Mouse (Mus musculus) embryonic facial prominence, embryonic 12.5 days (tissue): ENCODE measurements around the gene Abcf2. TPM values are rescaled to one million over a fixed set of nuclear protein-coding genes. Genes with fewer than 3 reads are reported as not detected.

Experiments
- ATAC-seq: fragments of 200-750 bp; cut with Nextera tagmentation; 2 replicates; pipeline ENCODE4 v1.8.0; 2017; ENCODE audit not compliant: insufficient number of reproducible peaks, insufficient read depth, low FRiP score, low TSS enrichment
- H3K27ac ChIP-seq: fragments of 300-500 bp; sonication (generic); 2 replicates; pipeline ENCODE4 v1.5.1; 2016; ENCODE audit warnings: mild to moderate bottlenecking
- H3K27me3 ChIP-seq: fragments of 300-500 bp; sonication (generic); 2 replicates; pipeline ENCODE4 v1.6.1; 2016; ENCODE audit warnings: mild to moderate bottlenecking, moderate library complexity
- H3K36me3 ChIP-seq: fragments of 300-500 bp; sonication (generic); 2 replicates; pipeline ENCODE4 v1.6.1; 2016; ENCODE audit warnings: mild to moderate bottlenecking
- H3K4me1 ChIP-seq: fragments of 300-500 bp; sonication (generic); 2 replicates; pipeline ENCODE4 v1.6.1; 2016
- H3K4me2 ChIP-seq: fragments of 300-500 bp; sonication (generic); replicated peaks from 2 replicates; pipeline ENCODE4 v1.6.1; 2016; ENCODE audit warnings: mild to moderate bottlenecking, moderate library complexity
- H3K4me3 ChIP-seq: fragments of 300-500 bp; sonication (generic); 2 replicates; pipeline ENCODE4 v1.5.1; 2016; ENCODE audit warnings: mild to moderate bottlenecking
- H3K9ac ChIP-seq: fragments of 300-500 bp; sonication (generic); 2 replicates; pipeline ENCODE4 v1.6.1; 2016; ENCODE audit warnings: mild to moderate bottlenecking, moderate library complexity
- H3K9me3 ChIP-seq: fragments of 300-500 bp; sonication (generic); 2 replicates; pipeline ENCODE4 v1.6.1; 2016; ENCODE audit warnings: mild to moderate bottlenecking, moderate library complexity
- WGBS: fragments of 180-500 bp; shearing (Covaris S2); methylation state at CpG from one replicate; pipeline ENCODE4 v1.1.7; 2016; 5-methylcytosine and 5-hydroxymethylcytosine counted together
- polyA plus RNA-seq: library from polyadenylated mRNA; unstranded; fragments of >200 nt; fragmentation: Nextera tagmentation; extraction: Ambion mirVana; gene quantifications from 2 replicates; pipeline ENCODE4 v1.2.1, GENCODE M21; 2016

Gene Abcf2
- polyA plus RNA-seq, 1 experiment from 2014 or later: 128 TPM

GRCm38 (mm10) chr5:24601071-24601835, 24.0 kb upstream of the Abcf2 start:
- under 1% methylated on average over 33 of the region's 33 CpGs for WGBS
- H3K27me3 ChIP-seq: no peaks in the 10 kb centered on the region
- no peaks in the 10 kb centered on the region for H3K36me3 ChIP-seq
- H3K4me2 ChIP-seq: peak overlapping the region; percentile 73
- no peaks in the 10 kb centered on the region for H3K9me3 ChIP-seq
- peak overlapping the region; percentile 70 for H3K4me3 ChIP-seq
- peak overlapping the region; percentile 100 for H3K27ac ChIP-seq
- H3K9ac ChIP-seq: peak overlapping the region; percentile 90
- ATAC-seq: no peak
- H3K4me1 ChIP-seq: peaks cover 68% of the 10 kb centered on the region

GRCm38 (mm10) chr5:24600236-24600635, 23.0 kb upstream of the Abcf2 start:
- peak overlapping the region; percentile 100; the same call in 1 of the 2 replicates for H3K27ac ChIP-seq
- H3K36me3 ChIP-seq: peaks cover 7% of the 10 kb centered on the region
- 54% methylated on average over 2 of the region's 2 CpGs for WGBS
- H3K4me3 ChIP-seq: peak overlapping the region; percentile 70
- no peaks in the 10 kb centered on the region for H3K27me3 ChIP-seq
- no peak for ATAC-seq
- peak overlapping the region; percentile 73 for H3K4me2 ChIP-seq
- 0 out of 2 replicates have a peak overlapping the region, but pooled peaks have one; percentile 90 for H3K9ac ChIP-seq
- no peaks in the 10 kb centered on the region for H3K9me3 ChIP-seq
- peaks cover 59% of the 10 kb centered on the region for H3K4me1 ChIP-seq

DNA sequence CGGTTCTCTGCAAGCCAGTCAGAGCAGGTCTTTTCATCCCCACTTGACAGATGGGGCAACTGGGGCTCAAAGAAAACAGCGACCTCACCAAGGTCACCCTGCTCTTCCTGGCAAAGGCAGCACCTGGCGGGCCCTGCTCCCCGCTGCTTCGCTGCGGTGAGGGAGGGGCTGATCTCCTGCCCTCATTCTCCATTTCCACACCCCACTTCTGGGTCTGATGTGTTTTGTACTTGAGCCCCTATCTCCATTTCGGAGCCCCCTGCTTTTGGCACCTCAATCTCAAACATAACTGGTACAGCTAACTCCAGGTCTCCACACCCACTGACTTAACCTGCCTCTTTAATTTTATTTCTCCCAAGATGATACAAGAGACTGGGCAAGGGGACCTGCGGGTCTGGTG, 21.9 kb upstream of the Abcf2 start:
- Histone ChIP-seq H3K27me3 (no peaks in the 10 kb centered on the region), H3K4me2 (peak overlapping the region; percentile 96), H3K9ac (no peak overlapping the region), H3K9me3 (no peaks in the 10 kb centered on the region), H3K4me3 (peak overlapping the region; percentile 51), H3K36me3 (peaks cover 18% of the 10 kb centered on the region), H3K4me1 (peaks cover 55% of the 10 kb centered on the region), H3K27ac (no peak overlapping the region)
- ATAC-seq: no peak
- 14% methylated on average over 8 of the region's 8 CpGs for WGBS

DNA sequence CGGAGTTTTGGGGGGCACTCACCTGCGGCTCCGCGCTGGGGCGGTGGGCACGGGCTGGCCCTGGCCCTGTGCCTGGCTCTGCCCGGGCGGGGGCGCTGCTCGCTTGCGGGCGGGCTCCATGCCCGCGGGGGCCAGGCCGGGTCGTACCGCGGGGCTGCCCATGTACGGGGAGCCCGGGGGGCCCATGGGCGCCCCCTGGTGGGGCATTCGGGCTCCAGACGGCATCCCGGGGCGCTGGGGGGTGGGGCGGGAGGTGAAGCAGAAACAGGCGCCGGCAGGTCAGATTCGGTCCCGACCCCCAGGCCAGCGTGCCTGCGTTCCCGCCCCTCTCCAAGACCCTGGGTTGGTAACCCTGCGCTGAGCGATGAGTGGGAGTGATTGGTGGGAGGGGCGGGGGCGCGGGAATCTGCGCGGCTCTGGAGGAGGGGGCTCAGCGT, 21.3 kb upstream of the Abcf2 start:
- Histone ChIP-seq H3K4me3 (peak overlapping the region; percentile 51), H3K27me3 (no peaks in the 10 kb centered on the region), H3K27ac (peak overlapping the region; percentile 47; the same call in 1 of the 2 replicates), H3K9me3 (no peaks in the 10 kb centered on the region), H3K4me2 (peak overlapping the region; percentile 96), H3K36me3 (peaks cover 23% of the 10 kb centered on the region), H3K4me1 (peaks cover 50% of the 10 kb centered on the region), H3K9ac (peak overlapping the region; percentile 65)
- ATAC-seq: no peak
- 1% methylated on average over 41 of the region's 41 CpGs for WGBS

DNA sequence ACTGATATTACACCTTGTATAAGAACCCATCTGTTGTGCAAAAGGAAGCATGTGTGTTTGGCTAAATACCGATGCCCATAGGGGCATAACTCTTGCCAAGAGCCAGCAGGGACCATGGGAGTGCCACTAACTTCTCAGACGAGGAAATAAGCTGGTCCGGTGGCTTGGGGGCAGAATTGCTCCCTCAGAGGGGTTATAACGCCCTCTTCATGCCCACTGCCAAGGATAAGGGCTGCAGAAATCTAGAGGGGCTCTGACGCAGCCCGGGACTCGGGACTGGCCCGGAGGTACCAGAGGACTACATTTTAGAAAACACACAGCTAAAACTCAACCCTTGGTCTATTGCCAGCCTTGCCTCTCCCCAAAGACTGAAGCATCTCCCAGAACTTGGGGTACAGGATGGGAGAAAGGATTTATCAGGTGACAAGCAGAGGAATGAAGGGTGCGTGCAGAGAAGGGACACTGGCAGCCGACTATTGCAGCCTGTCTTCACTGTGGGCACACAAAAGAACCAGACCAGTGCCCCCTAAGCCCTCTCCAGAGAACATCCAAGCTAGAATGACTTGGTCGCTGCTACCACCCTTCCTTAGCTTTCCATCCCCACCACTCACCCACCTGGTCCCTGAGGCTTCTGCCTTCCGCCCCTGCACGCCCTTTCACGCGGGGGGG, 20.8 kb upstream of the Abcf2 start:
- Histone ChIP-seq H3K27me3 (no peaks in the 10 kb centered on the region), H3K4me3 (peak overlapping the region; percentile 51), H3K4me1 (peaks cover 44% of the 10 kb centered on the region), H3K4me2 (peak overlapping the region; percentile 96), H3K9me3 (no peaks in the 10 kb centered on the region), H3K27ac (peak overlapping the region; percentile 47; the same call in 1 of the 2 replicates), H3K9ac (peak overlapping the region; percentile 65), H3K36me3 (peaks cover 29% of the 10 kb centered on the region)
- no peak for ATAC-seq
- 30% methylated on average over 15 of the region's 15 CpGs for WGBS

GRCm38 (mm10) chr5:24597221-24597728, 20.0 kb upstream of the Abcf2 start:
- Histone ChIP-seq H3K27ac (peak overlapping the region; percentile 58), H3K4me2 (0 out of 2 replicates have a peak overlapping the region, but pooled peaks have one; percentile 22)
- WGBS: 56% methylated on average over 2 of the region's 2 CpGs

GRCm38 (mm10) chr5:24596519-24597171, 19.4 kb upstream of the Abcf2 start:
- H3K9ac ChIP-seq: peak overlapping the region; percentile 24; the same call in 1 of the 2 replicates
- H3K4me3 ChIP-seq: no peak overlapping the region
- H3K4me1 ChIP-seq: peaks cover 44% of the 10 kb centered on the region
- ATAC-seq: no peak
- H3K9me3 ChIP-seq: no peaks in the 10 kb centered on the region
- H3K36me3 ChIP-seq: peaks cover 43% of the 10 kb centered on the region
- peaks cover 10% of the 10 kb centered on the region; the same call in 1 of the 2 replicates for H3K27me3 ChIP-seq
- 21% methylated on average over 11 of the region's 11 CpGs for WGBS
- 0 out of 2 replicates have a peak overlapping the region, but pooled peaks have one; percentile 22 for H3K4me2 ChIP-seq
- H3K27ac ChIP-seq: peak overlapping the region; percentile 58

More at GRCm38 (mm10) chr5:24597221-24597728, 20.0 kb upstream of the Abcf2 start:
- H3K4me3 ChIP-seq: no peak overlapping the region
- peaks cover 44% of the 10 kb centered on the region for H3K4me1 ChIP-seq
- H3K27me3 ChIP-seq: peaks cover 4% of the 10 kb centered on the region; the same call in 1 of the 2 replicates
- ATAC-seq: no peak
- peaks cover 37% of the 10 kb centered on the region for H3K36me3 ChIP-seq
- no peaks in the 10 kb centered on the region for H3K9me3 ChIP-seq
- peak overlapping the region; percentile 24; the same call in 1 of the 2 replicates for H3K9ac ChIP-seq

- peak overlapping the region; percentile 41 for H3K27ac ChIP-seq
Observed at GRCm38 (mm10) chr5:24595786-24596380, 18.6 kb upstream of the Abcf2 start.

DNA sequence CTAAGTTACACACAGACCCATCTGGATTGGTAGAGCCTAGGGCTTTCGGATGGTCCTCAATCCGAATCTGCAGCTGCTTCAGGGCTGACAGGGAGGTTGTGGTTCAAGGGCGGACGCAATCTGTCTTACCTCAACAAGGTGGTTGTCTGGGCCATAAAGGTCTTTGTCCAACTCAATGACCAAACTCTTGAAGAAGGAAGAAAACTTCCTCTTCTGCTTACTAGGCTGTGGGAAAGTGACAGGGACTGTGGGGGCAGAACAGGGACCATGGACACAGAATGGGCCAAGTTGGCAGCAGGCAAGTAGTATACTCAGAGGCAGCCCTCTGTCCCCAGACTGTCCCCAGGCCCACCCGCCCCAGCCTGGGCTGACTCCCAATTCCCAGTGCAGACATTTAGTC, 18.0 kb upstream of the Abcf2 start:
- Histone ChIP-seq H3K27ac (no peak overlapping the region), H3K4me2 (no peak overlapping the region), H3K9me3 (no peaks in the 10 kb centered on the region), H3K4me1 (peaks cover 37% of the 10 kb centered on the region), H3K27me3 (peaks cover 11% of the 10 kb centered on the region; the same call in 1 of the 2 replicates), H3K9ac (no peak overlapping the region), H3K4me3 (no peak overlapping the region), H3K36me3 (peaks cover 51% of the 10 kb centered on the region)
- no peak for ATAC-seq
- WGBS: 89% methylated on average over 5 of the region's 5 CpGs

More at GRCm38 (mm10) chr5:24595786-24596380, 18.6 kb upstream of the Abcf2 start:
- Histone ChIP-seq H3K9me3 (no peaks in the 10 kb centered on the region), H3K9ac (no peak overlapping the region), H3K27me3 (peaks cover 11% of the 10 kb centered on the region; the same call in 1 of the 2 replicates), H3K4me1 (peaks cover 44% of the 10 kb centered on the region), H3K4me2 (no peak overlapping the region), H3K36me3 (peaks cover 51% of the 10 kb centered on the region), H3K4me3 (no peak overlapping the region)
- WGBS: 64% methylated on average over 14 of the region's 14 CpGs
- ATAC-seq: no peak

GRCm38 (mm10) chr5:24594346-24594745, 17.1 kb upstream of the Abcf2 start:
- peaks cover 58% of the 10 kb centered on the region for H3K36me3 ChIP-seq
- H3K9ac ChIP-seq: no peak overlapping the region
- H3K4me3 ChIP-seq: no peak overlapping the region
- peaks cover 32% of the 10 kb centered on the region for H3K4me1 ChIP-seq
- no peak for ATAC-seq
- H3K9me3 ChIP-seq: no peaks in the 10 kb centered on the region
- H3K27me3 ChIP-seq: peaks cover 11% of the 10 kb centered on the region; the same call in 1 of the 2 replicates
- WGBS: 88% methylated on average over 5 of the region's 5 CpGs
- no peak overlapping the region for H3K4me2 ChIP-seq
- H3K27ac ChIP-seq: no peak overlapping the region

GRCm38 (mm10) chr5:24593928-24594327, 16.7 kb upstream of the Abcf2 start:
- Histone ChIP-seq H3K4me1 (peaks cover 28% of the 10 kb centered on the region), H3K9ac (no peak overlapping the region), H3K27ac (no peak overlapping the region), H3K36me3 (peaks cover 62% of the 10 kb centered on the region), H3K4me3 (no peak overlapping the region), H3K9me3 (no peaks in the 10 kb centered on the region), H3K27me3 (peaks cover 11% of the 10 kb centered on the region; the same call in 1 of the 2 replicates), H3K4me2 (no peak overlapping the region)
- 73% methylated on average over 10 of the region's 10 CpGs for WGBS
- no peak for ATAC-seq
